Mouse (Mus musculus) kidney, adult 8-10 months (tissue): ENCODE results near the gene Dlx5.

ENCODE experiments used
- DNase-seq, 2 experiments: peaks; one replicate each; pipeline ENCODE4 v3.0.0; 2022

Dlx5 gene

DNA sequence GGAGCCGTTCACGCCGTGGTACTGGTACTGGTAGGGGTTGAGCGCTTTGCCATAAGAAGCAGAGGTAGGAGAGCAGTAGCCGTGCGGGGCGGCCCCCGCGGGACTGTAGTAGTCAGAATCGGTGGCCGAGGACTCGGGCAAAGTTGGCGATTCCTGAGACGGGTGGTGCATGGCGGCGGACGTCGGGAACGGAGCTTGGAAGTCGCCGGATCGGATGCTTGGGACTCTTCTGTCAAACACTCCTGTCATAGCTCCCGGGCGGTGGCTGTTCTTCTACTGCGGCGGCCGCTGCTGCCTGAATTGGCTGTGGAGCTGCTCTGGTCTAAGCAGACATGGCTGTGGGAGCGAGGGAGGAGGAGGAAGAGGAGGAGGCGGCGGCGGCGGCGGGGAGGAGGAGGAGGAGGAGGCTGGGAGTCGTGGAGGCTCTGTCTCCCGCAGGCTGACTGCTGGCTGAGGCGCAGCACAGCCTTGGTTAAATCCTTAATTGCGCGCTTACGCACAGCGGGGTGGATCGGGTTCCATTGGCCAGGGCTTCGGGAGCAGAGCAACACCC is at the start of gene Dlx5:
Gene Dlx5 (minus strand): TSS at position 448 of the 553 bp plus-strand sequence.
- no peak for DNase-seq

DNA sequence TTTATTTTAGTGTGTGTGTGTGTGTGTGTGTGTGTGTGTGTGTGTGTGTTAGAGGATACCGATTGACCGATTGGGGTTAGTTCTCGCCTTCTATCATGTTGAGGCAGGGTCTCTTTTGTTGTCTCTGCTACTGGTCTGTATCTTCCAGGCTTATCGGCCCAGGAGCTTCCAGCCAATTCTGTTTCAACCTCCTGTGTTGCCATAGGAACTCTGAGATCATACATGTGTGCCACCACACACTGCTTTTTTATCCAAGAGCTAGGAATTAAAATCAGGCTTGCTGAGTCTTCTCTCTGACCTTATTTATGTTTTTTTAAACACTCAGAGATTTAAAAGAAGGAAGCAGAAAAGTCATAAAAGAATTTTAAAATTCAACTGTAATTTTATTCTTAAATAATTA is 49.6 kb upstream of the Dlx5 start:
- no peak for DNase-seq

DNA sequence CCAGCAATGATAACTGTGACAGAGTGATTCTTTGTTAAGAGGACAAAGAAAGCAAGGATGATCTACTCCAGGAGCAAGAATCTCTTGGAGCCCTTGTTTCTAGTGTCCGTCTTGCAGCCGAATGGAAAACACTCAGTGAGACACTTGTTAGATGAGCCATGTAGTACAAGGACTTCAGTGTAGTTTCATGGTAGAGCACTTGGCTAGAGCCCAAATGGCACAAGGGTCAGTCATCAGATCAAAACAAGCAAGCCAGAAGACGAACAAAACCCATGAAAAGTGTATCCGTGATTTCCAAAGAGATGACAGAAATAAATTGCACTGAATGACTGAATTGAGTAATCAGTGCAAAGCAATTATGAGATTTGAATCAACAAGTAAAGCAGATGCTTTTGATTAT is 48.9 kb upstream of the Dlx5 start:
- DNase-seq, result no peak

DNA sequence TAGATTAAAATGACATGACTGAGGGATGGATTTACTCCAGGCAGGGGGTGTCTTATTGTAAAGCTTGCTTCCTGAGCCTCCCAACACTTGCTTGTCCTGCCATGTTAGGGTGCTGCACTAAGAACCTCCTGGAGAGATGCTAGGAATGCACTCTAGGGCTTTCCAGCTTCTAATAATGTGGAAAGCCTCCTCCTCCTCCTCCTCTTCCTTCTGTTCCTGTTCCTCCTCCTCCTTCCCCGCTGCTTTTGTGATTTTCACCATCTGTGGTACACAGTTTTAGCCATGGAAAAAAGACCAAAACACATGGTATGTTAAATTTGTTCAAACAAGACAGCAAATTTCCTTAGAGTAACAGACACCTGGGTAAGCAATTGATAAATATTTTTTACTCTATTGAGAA is 43.4 kb upstream of the Dlx5 start:
- DNase-seq, result no peak

DNA sequence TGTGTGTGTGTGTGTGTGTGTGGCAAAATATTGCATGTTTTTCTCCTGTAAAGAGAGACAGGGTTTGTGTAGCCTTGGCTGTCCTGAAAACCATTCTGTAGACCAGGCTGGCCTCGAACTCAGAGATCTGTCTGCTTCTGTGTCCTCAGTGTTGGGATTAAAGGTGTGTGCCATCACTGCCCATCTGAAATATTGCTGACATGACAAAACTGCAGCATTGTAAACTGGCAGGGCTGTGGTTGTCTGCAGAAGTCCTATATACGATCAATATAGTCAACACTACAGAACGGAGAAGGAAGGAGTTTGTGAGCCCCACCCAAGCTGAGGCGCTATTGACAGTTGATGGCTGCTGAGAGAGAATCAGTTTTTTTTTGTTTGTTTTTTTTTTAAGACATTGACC is 35.4 kb upstream of the Dlx5 start:
- DNase-seq, result no peak

DNA sequence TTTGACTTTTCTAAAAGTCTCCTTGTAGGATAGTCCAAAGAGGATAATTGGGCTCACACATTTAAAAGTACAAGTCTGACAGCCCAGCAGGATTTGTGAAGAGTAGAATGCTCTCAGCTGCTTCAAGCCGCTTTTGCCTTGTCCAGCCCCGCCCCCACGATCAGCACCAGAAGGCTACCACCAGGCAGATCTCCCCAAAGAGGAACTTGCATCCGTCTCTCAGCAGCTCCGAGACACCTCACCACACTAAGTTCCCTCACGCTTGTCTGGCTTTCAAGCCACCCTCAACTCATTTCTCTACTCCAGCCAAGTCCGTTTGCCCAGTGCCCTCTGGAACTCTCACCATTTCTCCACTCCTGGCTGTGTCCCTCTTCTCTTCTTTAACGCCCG is 33.6 kb upstream of the Dlx5 start:
- no peak for DNase-seq

DNA sequence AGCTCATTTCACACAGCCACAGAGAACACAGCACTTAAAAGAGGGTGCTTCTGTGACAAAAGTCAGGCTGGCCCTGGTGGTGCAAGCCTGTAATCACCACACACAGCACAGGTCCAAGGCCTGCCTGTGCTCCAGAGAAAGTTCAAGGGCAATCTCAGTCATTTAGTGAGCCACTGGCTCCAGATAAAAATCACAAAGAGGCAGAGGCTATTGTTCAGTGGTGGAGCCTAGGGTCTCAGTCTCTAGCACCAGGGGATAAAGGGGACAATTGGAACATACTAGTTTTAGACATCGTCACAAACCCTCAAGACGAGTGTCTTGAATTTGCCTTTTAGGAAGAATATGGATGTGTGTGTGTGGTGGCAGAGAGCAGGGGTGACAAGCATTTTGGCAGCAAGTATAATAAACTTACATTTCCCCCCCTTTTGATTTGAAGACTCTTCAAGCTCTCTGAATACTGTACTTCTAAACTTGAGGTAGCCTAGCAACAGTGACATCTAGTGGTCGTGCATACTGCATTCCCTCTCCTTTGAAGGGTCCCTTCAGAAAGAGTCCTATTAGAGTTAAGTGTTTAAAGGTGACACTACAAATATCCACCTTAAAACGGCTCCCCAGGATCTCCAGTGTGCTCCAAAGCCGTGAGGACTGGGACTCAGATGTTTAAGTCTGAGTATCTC is 33.1 kb upstream of the Dlx5 start:
- DNase-seq, result peak; percentile 6 to 41

DNA sequence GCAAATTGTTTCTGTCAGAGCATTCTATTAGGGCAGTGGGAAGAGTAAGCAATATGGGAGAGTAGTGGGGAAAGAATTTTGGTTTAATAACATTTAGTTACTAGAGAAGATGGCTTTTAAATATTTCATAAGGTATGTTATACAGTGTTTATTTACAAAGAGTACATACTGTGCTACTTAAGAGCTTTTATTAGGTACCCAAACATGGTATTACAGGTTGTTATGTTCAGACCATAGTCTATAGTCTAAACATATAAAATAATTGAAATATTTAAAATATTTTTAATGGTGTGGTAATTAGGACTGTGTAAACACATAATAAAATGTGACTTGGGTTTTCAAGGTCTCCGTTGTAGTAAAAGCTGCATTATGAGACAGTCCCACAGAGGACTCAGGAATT is 32.4 kb upstream of the Dlx5 start:
- DNase-seq, result no peak

DNA sequence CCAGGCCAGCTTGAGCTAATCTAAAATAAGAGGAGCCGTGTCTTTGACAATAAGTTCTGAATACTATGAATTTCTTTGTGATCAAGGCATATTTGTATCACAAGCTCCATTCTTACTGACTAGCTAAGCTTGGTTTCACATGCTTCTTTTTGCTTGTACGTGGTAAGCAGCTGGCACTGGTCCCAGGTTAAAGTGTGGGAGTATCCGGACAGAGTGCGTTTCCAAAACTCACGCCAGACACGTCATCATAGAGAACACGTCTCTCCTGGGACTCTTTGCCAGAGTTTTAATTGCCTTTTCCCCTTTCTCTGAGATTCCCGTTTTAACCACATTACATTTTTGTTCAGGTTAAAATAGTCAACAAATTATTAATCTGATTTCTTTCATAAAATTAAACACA is 27.7 kb upstream of the Dlx5 start:
- DNase-seq, result peak; percentile 15 to 47

DNA sequence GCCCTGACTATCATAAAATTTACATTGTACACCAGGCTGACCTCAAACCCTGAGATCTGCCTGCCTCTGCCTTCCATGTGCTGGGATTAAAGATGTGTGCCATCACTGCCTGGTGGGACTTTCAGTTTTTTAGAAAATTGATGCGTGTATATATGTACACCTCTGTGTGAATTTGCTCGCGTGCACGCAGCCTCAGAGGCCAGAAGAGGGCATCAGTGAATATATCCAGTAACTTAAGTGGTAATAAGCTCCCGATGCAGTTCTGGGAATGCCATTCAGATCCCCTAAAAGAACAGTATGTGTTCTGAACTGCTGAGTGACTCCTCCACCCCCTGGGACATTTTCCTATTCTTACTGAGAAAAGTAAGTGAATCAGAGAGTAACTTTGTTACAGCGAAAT is 8.2 kb upstream of the Dlx5 start:
- no peak for DNase-seq

DNA sequence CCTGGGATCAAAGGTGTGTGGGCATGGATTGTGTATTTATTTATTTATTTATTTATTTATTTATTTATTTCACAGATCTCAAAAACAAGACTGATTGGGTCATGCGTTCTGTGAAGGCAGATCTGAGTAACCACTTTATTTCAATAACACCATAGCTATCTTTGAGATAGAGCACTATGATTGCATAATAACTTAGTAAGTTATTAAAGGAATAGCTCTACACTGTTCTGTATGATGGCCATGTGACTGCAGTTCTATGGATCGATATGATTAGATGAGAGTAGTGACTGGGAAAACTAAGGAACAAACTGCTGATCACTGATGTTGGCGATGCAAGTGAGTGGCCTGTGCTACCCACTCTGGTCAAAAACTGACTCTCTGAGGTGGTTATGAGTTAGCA is 4.3 kb upstream of the Dlx5 start:
- no peak for DNase-seq

DNA sequence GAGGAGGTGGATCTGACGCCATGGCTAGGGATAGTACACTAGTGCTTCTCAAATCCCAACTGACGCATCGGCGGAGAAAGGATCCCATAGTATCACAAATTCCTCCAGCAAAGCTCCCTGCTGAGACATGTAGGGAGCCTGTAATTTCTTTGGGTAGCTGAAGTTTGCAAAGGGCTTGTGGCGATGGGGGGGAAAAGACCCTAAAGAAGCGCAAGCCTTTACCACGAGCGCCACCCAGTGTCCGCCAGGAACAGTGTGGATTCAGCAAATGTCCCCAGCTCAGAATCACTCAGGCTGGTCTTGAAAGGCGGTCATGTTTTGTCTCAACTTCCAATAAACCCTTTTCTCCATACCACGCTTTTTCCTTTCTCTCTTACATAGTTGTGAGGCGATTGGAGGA is 3.0 kb upstream of the Dlx5 start:
- no peak for DNase-seq

DNA sequence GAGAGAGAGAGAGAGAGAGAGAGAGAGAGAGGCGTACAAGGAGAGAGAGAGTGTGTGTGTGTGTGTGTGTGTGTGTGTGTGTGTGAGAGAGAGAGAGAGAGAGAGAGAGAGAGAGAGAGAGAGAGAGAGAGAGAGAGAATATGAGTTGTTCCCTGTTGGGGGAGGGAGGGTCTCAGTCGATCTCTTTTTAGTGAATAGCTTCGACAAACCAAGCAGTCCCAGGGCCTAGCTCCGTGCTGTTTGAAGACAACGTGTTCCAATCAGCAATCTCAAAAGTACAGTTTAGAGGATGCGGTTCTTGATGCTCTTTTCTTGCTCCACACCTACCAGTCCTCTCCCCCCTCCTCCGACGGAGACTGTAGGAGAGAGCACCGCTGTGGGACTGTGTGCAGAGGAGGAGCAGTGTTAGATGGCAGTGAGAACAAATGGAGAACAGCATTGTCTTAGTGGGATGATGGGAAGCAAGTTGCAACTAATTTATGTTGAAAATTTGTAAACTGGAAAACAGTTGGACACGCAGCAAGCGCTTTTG is 447 bp upstream of the Dlx5 start:
- DNase-seq, result no peak

DNA sequence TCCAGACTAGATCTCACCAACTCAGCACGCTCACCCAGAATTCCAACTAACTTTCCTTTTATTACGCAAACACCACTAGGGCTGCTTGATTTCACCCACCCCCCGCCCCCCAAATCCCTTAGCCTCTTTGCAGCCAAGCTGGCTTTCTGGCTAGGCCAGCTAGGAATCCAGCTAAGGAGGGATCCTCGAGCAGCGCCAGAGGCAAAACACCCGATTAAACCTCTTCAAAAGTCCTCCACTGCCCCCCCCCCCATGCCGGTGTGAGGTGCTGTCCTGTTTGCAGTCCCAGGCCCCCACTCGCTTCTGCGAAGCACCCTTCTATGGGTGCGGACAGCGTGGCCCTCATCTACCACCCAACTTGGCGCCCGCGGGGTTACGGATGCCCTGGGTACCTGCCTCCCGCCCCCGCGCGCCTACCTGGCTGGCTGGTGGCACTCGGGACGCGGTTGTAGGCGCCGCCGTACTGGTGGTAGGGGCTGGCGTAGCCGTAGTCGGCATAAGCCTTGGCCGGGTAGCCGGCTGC is 709 bp downstream of the Dlx5 start:
- no peak for DNase-seq

DNA sequence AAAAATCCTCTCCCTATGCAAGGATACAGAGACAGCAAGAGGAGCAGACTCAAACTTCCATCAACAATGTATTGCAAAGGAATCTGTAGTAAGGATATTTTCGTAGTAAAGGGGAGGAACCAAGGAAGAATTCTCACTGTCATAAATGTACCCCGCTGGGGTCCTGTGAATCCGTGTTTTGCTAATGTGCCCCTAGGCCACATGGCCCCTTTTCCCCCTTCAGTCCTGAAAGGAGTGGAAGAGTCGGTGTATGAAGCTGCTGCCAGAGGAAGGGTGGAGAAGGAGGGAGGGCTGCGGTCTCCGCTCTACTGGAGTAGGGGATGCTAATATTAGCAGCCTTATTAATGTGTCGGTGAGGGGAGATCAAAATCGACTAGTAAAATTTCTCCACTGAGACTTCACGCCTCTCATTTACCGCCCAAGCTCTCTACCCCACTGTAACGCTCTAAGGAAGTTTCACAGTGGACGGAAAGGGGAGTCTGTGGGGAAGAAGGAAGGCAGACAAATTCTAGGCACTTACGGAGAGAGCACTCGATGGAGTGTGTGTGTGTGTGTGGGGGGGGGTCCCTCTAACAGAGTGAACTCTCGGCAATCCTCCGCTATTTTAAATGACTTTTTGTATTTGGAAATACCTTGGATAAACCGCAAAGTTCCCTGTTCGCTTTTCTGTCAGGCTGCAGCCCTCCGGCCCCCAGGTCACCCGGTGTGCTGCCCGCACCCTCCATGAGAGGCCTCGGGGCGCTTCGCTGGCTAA is 1.3 kb downstream of the Dlx5 start:
- no peak for DNase-seq

DNA sequence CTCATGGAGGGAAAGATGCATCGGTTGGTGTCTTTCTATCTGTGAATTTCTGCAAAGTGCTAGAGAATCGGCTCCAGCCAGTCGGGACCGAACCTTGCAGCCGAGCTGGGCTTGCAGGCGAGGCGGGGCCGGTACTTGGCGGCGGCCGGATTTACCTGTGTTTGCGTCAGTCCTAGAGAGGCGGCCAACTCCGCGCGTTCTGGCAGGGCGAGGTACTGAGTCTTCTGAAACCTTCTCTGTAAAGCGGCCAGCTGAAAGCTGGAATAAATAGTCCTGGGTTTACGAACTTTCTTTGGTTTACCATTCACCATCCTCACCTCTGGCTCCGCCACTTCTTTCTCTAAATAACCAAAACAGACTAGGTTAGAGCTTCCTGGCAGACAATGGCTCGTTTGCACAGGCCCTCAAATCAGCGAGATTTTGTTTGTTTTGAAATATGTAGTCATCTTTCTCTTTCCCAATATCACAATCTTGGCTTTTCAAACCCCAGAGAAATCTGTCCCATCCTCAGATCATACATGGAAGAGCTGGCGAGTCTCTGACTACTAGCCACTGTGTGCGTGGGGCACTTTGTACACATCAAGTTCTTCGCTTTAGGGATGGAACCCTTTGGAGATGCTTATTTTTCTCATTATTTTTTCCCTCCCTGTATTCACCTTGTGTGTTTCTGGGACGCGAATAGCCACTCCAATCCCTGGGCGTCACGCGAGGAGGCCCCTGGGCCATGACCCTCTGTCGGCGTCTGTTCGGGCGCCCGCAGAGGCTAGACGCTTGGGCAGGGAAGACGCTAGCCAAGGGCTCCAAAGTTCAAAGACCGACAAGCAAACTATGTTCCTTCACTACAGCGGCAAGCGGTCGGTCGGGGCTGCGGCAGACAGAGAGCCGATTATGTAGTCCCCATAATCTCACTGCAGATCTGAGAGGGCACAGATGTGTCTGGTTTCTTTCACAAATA is 2.2 kb downstream of the Dlx5 start:
- peak in 1 of 2 experiments; percentile 46 for DNase-seq

DNA sequence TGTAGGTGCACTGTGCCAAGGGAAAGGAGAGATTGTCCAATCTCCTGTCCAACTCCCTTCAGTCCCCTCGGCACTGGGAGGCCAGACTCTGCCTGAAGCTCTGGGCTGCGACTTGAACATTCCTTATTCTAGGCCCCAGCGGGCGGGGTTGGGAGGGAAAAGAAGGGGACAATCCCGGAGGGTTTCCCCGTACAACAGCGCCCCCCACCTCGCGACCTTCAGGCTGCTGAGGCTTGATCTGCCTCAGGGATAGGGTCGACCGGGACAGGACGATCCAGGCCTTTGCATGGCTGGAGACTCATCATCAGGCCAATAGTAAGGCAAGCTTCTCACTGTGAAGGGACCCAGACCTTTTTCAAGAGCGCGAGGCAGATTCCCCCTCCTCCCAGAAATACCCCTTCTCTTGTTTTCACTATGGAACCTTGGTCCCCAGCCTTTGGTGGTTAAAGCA is 3.0 kb downstream of the Dlx5 start:
- DNase-seq, result no peak

DNA sequence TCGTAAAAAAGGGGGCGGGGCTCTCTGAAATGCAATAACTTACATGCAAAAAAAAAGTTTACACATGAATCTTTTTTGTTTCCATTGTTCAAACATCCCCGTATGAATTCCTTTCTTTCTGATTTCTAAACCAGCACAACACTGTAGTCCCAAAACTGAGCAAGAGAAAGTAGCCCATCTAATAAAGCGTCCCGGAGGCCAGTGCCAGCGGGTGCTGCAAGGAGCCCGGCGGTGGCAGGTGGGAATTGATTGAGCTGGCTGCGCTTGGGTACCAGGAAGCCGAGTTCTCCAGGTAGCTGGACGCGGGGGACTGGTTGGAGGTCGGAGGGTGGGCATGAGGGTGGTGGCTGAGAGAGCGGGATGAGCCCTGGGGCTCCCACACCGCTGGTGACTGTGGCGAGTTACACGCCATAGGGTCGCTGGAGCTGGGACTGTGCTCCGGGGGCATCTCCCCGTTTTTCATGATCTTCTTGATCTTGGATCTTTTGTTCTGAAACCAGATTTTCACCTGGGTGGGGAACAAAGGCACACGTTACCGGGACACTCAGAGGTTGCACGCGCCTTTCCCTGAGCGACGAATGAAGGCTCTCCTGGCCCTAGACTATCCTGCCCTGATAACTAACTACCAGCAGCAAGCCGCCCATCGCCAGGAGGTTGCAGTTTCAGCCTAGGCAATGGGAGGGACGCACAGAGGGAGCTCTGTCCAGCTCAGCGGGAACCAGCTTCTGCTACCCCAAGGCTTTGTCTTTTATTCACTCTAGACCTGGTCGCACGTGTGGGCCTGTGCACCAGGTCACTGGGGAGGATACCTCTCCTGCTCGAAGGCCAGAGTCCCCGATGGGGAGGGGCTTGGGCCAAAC is 3.7 kb downstream of the Dlx5 start:
- no peak for DNase-seq

DNA sequence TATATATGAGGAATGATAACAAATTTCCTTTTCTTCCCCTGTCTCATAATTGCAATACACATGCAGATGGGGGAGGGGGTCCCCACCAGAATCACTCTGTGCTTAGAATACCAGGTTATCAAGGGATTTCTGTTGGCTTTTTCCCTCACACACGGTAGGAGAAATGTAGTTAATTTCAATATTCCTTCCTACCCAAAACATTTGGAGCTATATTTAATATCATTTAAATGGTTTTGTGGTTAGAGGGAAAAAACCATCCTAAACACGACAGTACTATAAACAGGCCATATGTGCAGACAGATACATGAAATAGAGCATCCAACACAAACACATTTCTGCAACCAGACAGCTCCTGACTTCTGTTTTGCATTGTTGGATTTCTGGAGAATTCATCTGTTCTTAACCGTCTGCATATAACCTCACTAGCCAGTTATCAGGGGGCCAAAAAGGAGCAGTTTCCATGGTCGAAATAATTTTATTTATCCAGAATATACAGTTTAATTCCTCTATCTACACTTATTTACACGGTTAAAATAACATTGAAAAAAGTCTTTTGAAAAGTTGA is 4.5 kb downstream of the Dlx5 start:
- no peak for DNase-seq

DNA sequence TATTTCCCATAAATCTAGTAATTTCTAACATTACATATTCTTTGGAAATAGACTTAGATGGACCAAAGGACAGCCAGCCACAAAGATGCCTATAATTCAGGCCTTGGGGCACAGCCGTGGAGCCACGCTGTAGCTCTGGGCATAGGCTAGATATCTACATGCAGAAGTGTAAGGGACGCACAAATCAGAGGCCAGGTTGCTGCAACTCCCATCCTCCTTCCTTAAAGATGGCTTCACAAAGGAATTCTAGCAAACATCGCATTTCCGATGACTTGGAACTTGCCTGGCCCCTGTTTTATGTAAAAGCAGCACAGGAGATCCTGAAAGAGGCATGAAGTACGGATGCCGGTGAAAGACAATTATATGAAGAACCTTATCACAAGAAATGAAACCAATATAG is 5.2 kb downstream of the Dlx5 start:
- DNase-seq, result no peak

DNA sequence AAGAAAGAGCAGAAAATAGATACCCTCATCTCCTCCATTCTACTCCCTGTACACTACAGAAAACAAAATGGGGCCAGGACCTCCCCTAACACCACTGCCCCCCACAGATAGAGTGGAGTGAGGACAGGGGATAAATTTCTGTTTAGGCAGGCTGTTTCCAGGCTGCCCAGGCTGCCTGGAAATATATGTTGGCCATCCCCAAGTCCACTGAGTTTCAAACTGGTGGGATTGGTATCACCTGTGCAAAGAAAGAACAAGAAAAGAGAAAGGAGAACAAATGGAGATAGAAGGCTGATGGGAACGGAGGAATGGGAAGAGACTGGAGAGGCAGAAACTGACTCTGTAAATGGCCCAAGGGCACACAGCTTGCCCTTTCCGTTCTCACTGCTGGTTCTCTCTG is 5.7 kb downstream of the Dlx5 start:
- no peak for DNase-seq
